Mouse (Mus musculus) lung, embryonic 14.5 days (tissue): ENCODE data around the gene Bspry. TPM values are rescaled to one million over a fixed set of nuclear protein-coding genes. Genes with fewer than 3 reads are reported as not detected.

ENCODE experiments used
- ATAC-seq: fragments of 200-750 bp; cut with Nextera tagmentation; 2 replicates; pipeline ENCODE4 v1.8.0; 2017; ENCODE audit warnings: mild to moderate bottlenecking, moderate TSS enrichment, moderate library complexity; ENCODE audit not compliant: insufficient read depth
- DNase-seq: peaks from one replicate; pipeline ENCODE4 v3.0.0-alpha.2; 2015
- H3K27ac ChIP-seq: fragments of 300-500 bp; sonication (generic); 2 replicates; pipeline ENCODE4 v1.5.1; 2014; ENCODE audit warnings: low read depth, mild to moderate bottlenecking, moderate library complexity
- H3K27me3 ChIP-seq: fragments of 300-500 bp; sonication (generic); 2 replicates; pipeline ENCODE4 v1.6.1; 2014; ENCODE audit warnings: low read length, control low read depth; ENCODE audit not compliant: insufficient read depth
- H3K36me3 ChIP-seq: fragments of 300-500 bp; sonication (generic); 2 replicates; pipeline ENCODE4 v1.6.1; 2014; ENCODE audit warnings: control low read depth; ENCODE audit not compliant: insufficient read depth
- H3K4me1 ChIP-seq: fragments of 300-500 bp; sonication (generic); 2 replicates; pipeline ENCODE4 v1.6.1; 2014; ENCODE audit warnings: antibody characterized with exemption, control low read depth; ENCODE audit not compliant: insufficient read depth
- H3K4me2 ChIP-seq: fragments of 300-500 bp; sonication (generic); 2 replicates; pipeline ENCODE4 v1.6.1; 2014; ENCODE audit warnings: mild to moderate bottlenecking
- H3K4me3 ChIP-seq: fragments of 300-500 bp; sonication (generic); 2 replicates; pipeline ENCODE4 v1.5.1; 2014; ENCODE audit warnings: low read depth, low read length
- H3K9ac ChIP-seq: fragments of 300-500 bp; sonication (generic); 2 replicates; pipeline ENCODE4 v1.6.1; 2014
- H3K9me3 ChIP-seq: fragments of 300-500 bp; sonication (generic); 2 replicates; pipeline ENCODE4 v1.6.1; 2016; ENCODE audit warnings: low read depth, low read length, control low read depth
- CTCF ChIP-seq: IDR thresholded peaks from 2 replicates; pipeline ENCODE4 v1.5.1; 2016; ENCODE audit warnings: antibody characterized with exemption, low read depth
- WGBS: fragments of 180-500 bp; shearing (Covaris S2); extraction: QIAGEN DNeasy Blood & Tissue Kit; methylation state at CpG from one replicate; pipeline ENCODE4 v1.1.7; 2014; 5-methylcytosine and 5-hydroxymethylcytosine counted together
- polyA plus RNA-seq: library from polyadenylated mRNA; unstranded; fragments of >200 nt; fragmentation: Nextera tagmentation; extraction: Ambion mirVana; gene quantifications from 2 replicates; pipeline ENCODE4 v1.2.1, GENCODE M21; 2014

The Bspry gene
- polyA plus RNA-seq, 1 experiment from 2014 or later, result 30.5 TPM

DNA sequence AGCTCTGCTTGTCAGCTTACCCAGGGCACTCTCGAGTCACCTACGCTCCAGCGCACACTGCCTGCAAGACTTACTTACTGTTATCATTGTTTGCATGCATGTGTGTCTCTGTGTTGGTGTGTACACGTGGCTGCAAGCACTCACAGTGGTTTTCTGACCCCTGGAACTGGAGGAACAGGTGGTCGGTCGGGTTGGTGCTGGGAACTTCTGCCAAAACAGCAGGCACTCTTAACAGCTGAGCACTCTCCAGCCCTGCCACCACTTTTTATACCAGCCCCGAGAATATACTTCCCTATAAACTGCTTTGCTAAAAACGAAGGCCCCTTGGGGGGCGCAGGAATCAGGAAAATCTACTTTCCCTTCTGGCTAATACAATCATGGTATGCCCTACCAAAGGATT lies 14.4 kb downstream of the Bspry start:
- TF ChIP-seq CTCF, result no peak
- H3K27ac ChIP-seq, result no peak overlapping the region
- no peaks in the 10 kb centered on the region for H3K4me1 ChIP-seq
- 59% methylated on average over 9 of the region's 9 CpGs for WGBS
- DNase-seq (no peak), ATAC-seq (no peak)
- H3K4me2 ChIP-seq, result no peak overlapping the region
- H3K27me3 ChIP-seq, result no peaks in the 10 kb centered on the region
- no peaks in the 10 kb centered on the region for H3K9me3 ChIP-seq
- H3K9ac ChIP-seq, result no peak overlapping the region
- H3K36me3 ChIP-seq, result peaks cover 16% of the 10 kb centered on the region
- no peak overlapping the region for H3K4me3 ChIP-seq

DNA sequence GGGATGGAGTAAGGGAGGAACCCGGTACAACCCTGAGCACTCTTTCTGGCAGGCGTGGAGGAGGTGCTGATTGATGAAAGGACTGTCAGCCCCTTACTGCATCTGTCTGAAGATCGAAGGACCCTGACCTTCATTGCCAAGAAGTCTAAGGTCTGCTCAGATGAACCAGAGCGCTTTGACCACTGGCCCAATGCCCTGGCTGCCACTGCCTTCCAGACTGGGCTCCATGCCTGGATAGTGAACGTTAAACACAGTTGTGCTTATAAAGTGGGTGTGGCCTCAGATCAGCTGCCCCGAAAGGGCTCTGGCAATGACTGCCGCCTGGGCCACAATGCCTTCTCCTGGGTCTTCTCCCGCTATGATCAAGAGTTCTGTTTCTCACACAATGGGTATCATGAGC lies 16.1 kb downstream of the Bspry start:
- H3K4me2 ChIP-seq, result no peak overlapping the region
- no peaks in the 10 kb centered on the region for H3K27me3 ChIP-seq
- no peak for TF ChIP-seq CTCF
- H3K36me3 ChIP-seq, result peaks cover 25% of the 10 kb centered on the region
- H3K4me3 ChIP-seq, result no peak overlapping the region
- no peaks in the 10 kb centered on the region for H3K9me3 ChIP-seq
- ATAC-seq, result peak; percentile 16; the same call in 1 of the 2 replicates
- H3K4me1 ChIP-seq, result peaks cover 2% of the 10 kb centered on the region; the same call in 1 of the 2 replicates
- WGBS, result 66% methylated on average over 8 of the region's 8 CpGs
- peak; percentile 32 for DNase-seq
- H3K9ac ChIP-seq, result no peak overlapping the region
- H3K27ac ChIP-seq, result no peak overlapping the region

DNA sequence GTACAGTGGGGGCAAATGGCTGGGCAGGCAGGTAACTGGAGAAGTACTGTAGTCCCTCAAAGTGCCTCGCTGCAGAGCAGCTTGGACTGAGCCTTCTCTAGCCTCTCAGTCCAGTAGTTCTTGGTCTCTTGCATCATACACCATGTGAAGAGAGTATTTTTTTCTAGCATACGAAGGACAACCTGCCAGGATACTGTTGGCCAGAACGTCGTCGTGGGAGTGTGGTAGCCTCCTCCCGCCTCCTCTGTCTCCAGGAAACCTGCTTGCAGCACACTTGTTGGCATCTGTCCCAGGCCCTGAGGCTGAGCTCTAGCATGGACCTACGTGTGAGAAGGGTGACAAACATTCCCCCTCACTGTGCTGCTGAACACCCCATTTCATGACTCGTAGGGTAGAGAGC lies 17.0 kb downstream of the Bspry start:
- H3K36me3 ChIP-seq, result peaks cover 25% of the 10 kb centered on the region
- H3K4me2 ChIP-seq, result no peak overlapping the region
- H3K4me1 ChIP-seq, result peaks cover 3% of the 10 kb centered on the region; the same call in 1 of the 2 replicates
- no peak overlapping the region for H3K27ac ChIP-seq
- WGBS, result 55% methylated on average over 8 of the region's 8 CpGs
- H3K4me3 ChIP-seq, result no peak overlapping the region
- TF ChIP-seq CTCF, result no peak
- peak; percentile 54 for DNase-seq
- ATAC-seq, result no peak
- no peaks in the 10 kb centered on the region for H3K9me3 ChIP-seq
- no peaks in the 10 kb centered on the region for H3K27me3 ChIP-seq
- no peak overlapping the region for H3K9ac ChIP-seq

DNA sequence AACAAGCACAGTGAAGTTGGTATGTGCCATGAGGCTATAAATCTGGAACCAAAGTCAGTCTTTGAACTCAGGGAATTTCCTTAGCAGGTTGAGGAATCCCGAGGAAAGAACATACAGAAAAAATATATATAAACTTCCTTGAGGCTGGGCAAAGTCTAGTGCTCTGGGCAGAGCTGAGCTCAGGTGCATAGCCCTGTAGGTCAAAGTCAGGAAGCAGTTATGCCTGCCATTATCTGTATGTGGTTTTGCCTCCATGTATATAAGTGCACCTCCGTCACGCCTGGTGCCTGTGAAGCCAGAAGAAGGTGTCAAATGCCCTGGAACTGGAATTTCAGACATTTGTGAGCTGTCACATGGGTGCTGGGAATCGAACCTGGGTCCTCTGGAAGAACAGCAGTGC lies 20.9 kb downstream of the Bspry start:
- H3K9ac ChIP-seq, result no peak overlapping the region
- peak overlapping the region; percentile 71; the same call in 1 of the 2 replicates for H3K4me3 ChIP-seq
- DNase-seq (no peak), ATAC-seq (no peak)
- no peaks in the 10 kb centered on the region for H3K27me3 ChIP-seq
- peak overlapping the region; percentile 78 for H3K4me2 ChIP-seq
- H3K36me3 ChIP-seq, result peaks cover 25% of the 10 kb centered on the region
- H3K4me1 ChIP-seq, result peaks cover 6% of the 10 kb centered on the region; the same call in 1 of the 2 replicates
- H3K27ac ChIP-seq, result no peak overlapping the region
- no peak for TF ChIP-seq CTCF
- 79% methylated on average over 4 of the region's 4 CpGs for WGBS
- no peaks in the 10 kb centered on the region for H3K9me3 ChIP-seq

DNA sequence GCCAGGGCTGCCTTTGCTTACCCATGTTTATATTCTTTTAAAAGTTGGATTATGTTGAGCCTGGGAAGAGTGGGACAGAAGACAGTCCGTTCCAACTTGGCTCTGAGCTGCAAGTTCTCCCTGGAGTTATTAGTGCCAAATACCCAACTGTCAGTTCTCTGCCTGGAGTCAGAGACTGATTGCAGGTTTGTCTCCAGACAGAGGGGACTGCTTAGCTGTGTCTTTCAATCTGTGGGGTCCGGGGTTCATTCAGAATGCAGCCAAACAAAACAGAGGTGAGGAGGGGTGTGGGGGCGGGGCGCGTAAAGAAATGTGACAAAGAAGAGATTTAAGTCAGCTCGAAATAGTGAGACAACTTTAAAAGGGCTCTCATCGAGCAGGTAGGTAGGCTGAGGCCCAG lies 21.7 kb downstream of the Bspry start:
- peak; percentile 42 for ATAC-seq

DNA sequence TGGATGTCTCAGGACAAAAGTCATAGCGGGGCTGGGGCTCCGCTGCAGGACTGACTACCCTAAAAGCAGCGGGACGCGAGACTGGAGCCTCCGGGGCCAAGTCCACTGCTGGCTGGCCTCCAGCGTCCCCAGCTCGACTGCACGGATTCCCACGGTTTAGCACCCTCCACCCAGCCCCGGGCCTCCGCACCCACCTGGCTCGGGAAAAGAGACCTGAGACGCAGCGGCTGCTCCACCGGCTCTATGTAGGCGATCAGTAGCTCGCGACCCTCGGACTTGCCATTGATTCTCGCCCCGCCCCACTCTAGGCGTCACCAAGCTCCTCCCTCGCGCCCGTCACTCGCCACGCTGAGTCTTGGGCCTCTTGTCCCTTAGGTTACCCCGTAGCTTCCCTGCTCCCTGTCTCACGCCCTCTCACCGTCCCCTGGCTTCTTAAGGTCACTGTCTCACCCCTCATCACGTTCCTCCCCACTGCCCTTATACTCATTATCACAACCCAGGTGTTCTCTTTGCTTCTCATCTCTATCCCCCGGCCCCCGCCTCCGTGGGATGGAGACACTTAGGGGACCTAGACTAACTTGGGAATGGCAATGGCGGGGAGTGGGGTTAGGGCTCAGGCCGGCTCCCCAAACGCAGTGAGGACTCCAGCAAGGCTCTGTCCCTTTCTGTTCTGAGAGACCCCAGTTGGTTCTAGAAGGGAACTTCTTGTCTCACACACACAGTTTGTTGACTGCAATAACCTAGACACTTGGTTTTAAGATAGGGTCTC lies 22.3 kb downstream of the Bspry start:
- Histone ChIP-seq H3K27ac (peak overlapping the region; percentile 90), H3K4me2 (peak overlapping the region; percentile 78), H3K9me3 (no peaks in the 10 kb centered on the region), H3K36me3 (peaks cover 26% of the 10 kb centered on the region), H3K4me1 (peaks cover 6% of the 10 kb centered on the region; the same call in 1 of the 2 replicates), H3K27me3 (no peaks in the 10 kb centered on the region), H3K4me3 (peak overlapping the region; percentile 71), H3K9ac (peak overlapping the region; percentile 74)
- DNase-seq, result peak; percentile 96
- 1% methylated on average over 37 of the region's 38 CpGs for WGBS
- peak; percentile 96 for ATAC-seq
- no peak for TF ChIP-seq CTCF

More for the DNA sequence above, 21.7 kb downstream of the Bspry start:
- no peak for TF ChIP-seq CTCF
- peak overlapping the region; percentile 78 for H3K4me2 ChIP-seq
- peak overlapping the region; percentile 90 for H3K27ac ChIP-seq
- peaks cover 25% of the 10 kb centered on the region for H3K36me3 ChIP-seq
- no peaks in the 10 kb centered on the region for H3K9me3 ChIP-seq
- peak; percentile 63 for DNase-seq
- under 1% methylated on average over 7 of the region's 7 CpGs for WGBS
- no peaks in the 10 kb centered on the region for H3K27me3 ChIP-seq
- peaks cover 6% of the 10 kb centered on the region; the same call in 1 of the 2 replicates for H3K4me1 ChIP-seq
- H3K9ac ChIP-seq, result peak overlapping the region; percentile 74
- H3K4me3 ChIP-seq, result peak overlapping the region; percentile 71

DNA sequence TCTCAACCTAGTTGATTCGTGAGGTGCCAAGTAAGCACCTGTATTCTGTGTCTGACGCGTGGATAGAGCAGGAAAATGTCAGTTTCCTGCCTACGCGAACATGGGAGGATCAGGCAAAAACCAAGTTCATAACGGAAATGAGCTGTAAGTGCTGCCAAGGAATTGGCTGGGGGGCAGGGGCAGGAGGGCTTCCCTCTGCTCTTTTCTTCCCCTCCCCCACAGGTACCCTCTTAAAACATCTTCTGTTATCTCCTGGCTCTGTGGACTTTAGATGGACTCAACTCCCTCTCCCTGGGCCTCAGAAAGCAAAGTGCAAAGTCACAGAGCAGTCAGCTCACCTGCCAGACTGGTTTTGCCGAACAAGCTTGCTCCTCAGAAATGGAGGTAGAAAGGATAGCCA lies 23.1 kb downstream of the Bspry start:
- H3K4me2 ChIP-seq, result no peak overlapping the region

More for the DNA sequence above, 23.1 kb downstream of the Bspry start:
- Histone ChIP-seq H3K27ac (peak overlapping the region; percentile 15; the same call in 1 of the 2 replicates), H3K9ac (no peak overlapping the region), H3K36me3 (peaks cover 29% of the 10 kb centered on the region), H3K27me3 (no peaks in the 10 kb centered on the region), H3K4me3 (no peak overlapping the region), H3K4me1 (peaks cover 6% of the 10 kb centered on the region; the same call in 1 of the 2 replicates), H3K9me3 (no peaks in the 10 kb centered on the region)
- no peak for TF ChIP-seq CTCF
- ATAC-seq (no peak), DNase-seq (peak; percentile 47)
- 53% methylated on average over 7 of the region's 7 CpGs for WGBS
